Mouse (Mus musculus) activated CD4-positive, CD25-positive, alpha-beta regulatory T cell, adult 4 months (primary cell): ENCODE results near the gene B4galnt1. TPM values are rescaled to one million over a fixed set of nuclear protein-coding genes. Genes with fewer than 3 reads are reported as not detected.
"Not testable (repeated sequence)": the region's sequence is repeated elsewhere in the genome, so short reads cannot be mapped to it uniquely, and the experiment has no call there.

Source experiments
- ATAC-seq: one replicate; pipeline ENCODE4 v1.8.0; 2017
- polyA plus RNA-seq, 2 experiments: library from polyadenylated mRNA; unstranded; fragments of 100-300 nt; shearing (Covaris generic); gene quantifications; one replicate each; pipeline ENCODE4 v1.2.1; 2017

B4galnt1 gene
- polyA plus RNA-seq, 2 experiments from 2014 or later = 152 to 209 TPM

DNA sequence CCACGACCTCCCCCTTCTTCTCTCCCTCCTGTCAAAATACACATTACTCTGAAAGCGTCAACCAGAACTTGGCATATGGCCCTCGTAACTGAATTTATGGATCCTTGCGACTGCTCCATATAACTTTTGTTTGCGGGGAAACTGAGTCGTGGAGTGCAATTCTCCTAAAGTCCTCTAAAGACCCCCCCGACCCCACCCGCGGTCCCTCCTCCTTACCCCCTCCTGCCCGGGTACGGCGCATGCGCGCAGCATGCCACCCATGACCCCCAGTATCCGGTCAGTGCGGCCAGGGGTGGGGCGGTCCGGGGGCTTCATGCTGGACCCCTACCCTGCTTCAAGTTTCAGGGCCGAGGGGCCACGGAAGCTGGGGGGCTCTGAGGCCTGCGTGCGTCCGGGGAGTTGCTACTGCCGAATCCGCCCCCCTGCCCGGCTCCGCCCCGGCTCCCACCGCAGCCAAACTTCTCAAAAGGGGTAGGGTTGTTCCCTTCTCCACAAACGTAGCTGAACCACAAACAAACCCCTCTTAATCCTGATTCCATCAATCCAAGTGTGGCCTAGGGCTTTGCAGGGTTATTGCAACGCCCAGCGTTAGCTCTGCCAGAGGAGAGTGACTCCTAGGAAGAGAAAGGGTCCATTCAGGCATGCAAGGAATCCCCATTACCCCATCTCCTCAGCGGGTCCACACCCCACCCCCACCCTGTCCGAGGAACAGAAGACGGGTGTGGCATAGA lies 24.8 kb downstream of the B4galnt1 start, which contains the start of gene Arhgef25:
TSS of gene Arhgef25 (minus strand) at position 433 of the 731 bp plus-strand sequence.
- no peak for ATAC-seq

DNA sequence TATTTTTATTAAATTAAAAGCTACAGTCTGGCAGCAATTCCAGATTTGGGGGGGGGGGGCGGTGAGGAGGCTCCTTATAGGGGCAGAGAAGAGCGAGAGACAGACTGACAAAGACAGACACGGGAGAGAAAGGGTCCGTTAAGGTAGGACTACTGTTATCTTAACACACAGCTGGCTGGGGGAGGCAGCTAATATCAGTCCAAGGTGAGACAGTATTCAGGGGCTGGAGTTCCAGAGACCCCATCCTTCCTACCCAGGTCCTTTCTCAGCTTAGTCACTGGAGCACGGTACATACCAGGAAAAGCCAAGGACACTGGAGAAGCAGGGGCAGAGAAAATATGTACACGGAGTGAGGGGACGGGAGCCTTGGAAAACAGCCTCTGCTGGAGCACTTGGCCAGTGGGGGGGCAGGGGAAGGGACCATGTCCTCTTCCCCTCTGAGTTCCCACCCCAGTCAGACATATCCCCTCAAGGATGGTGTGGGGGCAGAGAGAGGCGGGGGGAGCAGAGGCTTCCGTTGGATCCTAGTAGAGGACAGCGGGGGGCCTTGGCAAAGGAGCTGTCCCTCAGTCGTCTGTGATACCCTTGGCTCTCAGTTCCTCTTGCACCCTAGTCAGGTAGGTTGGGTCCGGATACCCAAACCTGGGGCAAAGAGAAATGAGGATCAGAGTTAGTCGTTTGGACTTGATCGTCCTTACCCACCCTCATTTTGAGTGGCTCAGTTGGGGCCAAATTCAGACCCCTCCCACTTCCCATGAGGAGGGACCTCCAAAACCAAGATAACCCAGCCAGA lies 25.6 kb downstream of the B4galnt1 start:
- no peak for ATAC-seq

DNA sequence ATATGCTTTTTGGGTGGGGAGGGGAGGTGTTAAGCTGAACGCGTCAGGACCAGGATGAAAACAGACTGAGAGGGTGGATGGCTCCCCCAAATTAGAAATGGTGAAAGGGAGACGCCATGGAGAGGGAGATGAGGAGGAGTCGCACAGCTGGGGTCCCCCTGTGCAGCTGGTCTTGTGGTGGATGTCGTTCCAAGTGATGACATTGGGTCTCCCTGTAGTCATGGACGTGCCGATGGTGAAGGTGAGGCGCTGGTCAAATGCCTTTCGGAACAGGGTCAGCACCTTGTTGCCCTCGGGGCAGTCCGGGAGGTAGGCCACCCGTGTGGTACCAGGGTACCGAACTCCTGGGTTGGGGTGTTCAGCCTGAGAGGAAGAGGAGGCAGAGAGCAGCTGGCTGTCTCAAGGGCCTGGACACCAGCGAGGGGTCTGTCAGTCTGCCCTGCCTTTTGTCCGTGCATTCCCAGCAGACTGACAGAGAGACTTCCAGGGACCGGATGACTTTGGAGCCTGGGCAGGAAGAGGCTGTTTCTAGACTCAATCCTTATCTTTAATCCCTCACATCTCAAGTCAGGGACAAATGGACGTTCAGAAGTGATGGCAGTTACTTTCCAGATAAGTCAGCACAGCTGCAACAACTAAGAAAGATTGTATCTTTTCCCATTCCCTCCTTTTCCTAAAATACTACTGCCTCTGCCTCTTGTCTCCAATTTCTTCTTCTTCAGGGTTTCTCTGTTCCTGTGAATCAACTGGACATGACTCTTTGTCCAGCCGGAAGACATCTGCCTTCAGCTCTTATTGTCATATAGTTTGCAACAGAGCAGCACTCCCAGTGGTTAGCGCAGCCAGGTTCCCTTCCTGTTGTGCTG lies 26.4 kb downstream of the B4galnt1 start:
- ATAC-seq = no peak

DNA sequence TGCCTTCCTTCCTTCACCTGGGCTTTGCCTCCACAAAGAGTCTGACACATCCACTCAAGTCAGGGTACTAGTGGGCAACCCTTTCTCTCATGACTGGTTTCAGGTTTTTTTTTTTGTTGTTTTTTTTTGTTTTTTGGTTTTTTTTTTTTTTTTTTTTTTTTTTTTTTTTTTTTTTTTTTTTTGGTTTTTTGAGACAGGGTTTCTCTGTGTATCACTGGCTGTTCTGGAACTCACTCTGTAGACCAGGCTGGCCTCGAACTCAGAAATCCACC lies 27.0 kb downstream of the B4galnt1 start:
- not testable (repeated sequence) for ATAC-seq

DNA sequence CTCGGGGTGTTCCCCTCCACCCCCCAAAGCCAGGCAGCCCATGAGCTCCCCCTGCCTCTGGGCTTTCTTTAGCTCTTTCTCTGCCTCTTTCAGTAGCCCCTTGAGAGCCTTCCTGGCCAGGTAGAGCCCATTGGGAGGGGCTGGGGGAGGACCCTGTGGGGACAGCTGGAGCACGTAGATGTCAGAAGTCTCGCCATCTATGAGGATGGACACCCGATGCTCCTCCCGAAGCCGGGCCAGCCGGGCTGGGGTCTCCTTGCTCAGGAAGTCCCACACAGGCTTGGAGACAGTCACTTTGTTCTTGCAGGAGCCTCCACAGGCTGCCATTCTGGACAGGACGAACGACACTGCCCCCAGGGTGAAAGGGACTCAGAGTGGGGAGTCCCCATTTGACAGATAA lies 28.0 kb downstream of the B4galnt1 start:
- ATAC-seq = no peak

DNA sequence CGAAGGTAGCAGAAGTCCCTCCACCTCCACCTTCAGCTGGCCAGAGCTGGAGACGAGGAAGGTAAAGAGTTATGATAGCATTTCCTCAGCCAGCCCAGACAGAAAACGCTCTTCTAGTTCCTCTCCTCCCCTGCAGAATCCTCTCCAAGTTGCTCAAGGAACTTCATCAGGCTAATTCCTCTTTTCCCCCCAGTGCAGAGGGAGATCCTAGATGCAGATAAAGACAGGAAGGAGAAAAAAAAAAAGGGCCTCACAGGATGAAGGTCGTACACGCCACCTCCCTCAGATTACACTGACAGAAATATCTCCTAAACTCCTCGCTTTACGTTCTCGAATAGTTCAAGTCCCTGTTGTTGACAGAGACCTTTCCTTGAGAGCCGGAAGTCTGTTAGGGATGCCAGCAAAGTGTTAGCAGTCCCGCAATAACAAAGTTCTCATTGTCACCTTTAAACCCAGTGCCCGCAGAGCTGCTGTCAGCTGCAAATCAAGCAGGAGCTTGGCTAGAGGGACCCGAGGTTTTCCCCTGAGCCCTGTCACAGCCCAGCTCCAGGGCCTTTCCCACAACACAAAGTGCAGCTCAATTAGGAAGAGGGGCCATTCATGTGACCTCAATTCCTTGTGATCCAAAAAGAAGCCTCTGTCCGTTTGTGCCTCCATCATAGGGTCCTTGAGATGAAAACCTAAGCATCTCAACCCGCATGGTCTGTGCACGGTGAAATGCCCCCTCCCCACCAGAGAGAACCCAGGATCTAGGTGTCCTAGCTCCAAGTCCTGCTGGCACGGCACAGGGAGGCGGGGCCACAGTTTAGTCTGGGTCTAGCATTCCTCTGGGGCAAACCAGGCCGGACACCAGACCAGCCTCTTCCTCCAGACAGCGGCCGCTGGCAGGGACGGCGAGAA lies 29.7 kb downstream of the B4galnt1 start:
- ATAC-seq = peak; percentile 30

DNA sequence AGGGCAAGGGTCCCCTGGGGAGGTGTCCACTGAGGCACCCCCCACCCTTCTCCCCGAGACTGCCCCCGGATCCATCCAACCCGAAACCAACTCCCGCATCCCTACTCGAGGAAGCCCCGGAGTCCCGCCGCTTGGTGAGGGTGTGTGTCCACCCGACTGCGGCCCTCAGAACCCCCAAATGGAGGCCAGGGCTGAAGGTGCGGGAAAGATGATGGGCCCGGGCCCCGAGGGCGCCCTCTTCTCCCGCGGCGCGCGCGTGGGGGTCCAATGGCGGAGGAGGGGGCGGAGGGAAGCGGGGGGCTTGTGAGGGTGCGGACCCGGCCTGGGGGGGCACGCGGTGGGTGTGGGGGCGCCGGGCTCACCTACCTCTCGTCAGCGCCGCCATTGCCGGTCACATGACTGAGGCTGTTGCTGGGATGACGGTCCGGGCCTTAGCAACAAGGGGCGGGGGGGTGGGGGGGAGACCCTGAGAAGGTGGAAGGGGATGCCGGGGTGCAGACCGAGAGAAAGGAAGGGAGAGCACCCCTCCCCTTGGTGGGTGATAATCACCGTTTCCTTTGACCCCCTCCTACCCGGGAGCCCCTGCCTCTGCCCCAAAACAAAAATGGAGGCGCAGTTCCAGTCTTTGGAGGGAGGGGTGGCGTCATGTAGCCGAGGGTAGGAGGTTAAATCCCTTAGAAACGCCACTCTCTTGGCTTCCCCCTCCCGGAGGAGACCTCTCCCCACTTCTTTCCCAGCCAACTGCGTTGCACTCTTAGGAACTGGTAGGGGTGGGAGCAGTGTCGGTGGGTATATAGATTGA lies 30.5 kb downstream of the B4galnt1 start, which contains the start of gene Dtx3:
TSS of gene Dtx3 (minus strand) at position 401 of the 802 bp plus-strand sequence.
- ATAC-seq = peak; percentile 40

DNA sequence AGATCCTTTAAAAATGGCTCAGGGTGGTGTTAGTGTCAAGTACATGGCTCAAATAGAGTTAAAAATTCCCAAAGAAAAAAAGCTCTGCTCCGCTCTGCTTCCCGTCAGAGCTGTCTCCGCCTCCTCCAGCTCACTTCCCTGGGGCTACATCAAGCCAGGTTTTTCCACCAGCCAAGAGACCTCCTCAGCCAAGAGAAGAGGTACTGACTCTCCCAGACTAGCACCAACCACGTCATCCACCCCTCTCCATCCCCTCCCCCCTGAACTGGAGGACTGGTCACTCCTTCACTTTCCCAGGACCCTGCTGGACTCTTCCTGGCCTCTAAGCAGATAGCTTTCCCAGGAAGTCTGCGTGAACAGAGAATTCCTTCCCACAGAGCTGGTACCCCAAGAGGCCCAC lies 31.4 kb downstream of the B4galnt1 start:
- ATAC-seq = no peak

DNA sequence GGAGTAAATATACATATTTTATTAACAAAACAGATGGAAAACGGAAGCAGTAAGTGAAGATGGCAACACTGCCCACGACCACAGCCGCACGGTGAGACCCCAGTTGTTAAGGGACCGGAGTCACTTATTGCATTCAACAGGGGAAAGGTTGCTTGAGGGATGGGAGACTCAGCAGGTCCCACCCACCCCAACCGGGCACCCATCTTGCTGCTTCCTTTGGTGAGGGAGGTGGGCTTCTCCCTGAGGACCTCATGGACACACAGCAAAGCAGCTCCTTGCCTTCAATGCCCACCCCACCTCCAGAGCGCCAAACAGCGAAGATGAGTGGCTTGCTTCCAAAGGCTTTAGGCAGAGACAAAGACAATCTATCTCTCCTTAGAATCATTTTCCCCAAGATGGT lies 32.1 kb downstream of the B4galnt1 start:
- no peak for ATAC-seq

DNA sequence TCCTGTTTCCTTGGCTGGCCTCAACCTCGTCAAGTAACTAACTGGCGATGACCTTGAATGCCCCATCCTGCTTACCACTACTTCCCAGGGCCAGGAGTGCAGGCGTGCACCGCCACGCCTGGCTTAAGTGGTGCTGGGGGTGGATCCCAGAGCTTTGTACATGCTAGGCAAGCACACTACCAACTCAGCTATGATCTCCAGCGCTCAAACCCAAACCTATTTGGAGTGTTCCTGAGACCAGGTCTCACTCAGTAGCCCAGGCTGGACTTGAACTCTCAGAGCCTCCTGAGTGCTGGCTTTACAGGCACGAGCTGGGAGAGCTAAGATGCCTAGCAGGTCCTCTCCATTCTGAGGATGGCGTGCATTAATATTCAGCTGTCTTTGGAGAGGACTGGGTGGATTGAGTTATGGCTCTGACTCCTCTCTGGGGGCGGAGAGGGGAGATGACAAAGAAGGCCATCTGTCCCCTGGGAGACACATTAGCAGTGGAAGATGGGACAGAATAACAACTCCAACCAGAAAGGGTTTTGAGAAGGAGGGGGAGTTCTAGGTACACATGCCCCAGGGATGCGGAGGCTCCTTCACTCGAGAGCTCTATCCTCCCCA lies 32.6 kb downstream of the B4galnt1 start:
- no peak for ATAC-seq

DNA sequence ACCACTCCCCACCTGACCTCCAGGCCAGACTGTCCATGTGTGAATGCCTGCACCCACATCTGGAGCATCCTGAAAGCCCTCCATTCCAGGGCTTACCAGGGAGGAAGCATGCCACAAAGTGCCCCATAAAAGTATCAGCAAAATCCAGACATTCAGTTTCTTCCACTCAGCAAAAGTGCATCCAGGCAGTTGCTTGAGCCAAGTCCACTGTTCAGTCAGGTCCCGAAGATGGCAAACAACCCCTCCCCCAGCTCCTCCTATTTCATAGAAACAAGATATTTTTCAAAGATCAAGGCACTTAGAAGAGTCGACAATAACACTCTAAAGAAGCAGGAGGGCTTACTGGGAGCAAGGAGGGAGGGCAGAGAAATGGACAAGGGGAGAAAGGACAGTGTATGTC lies 33.5 kb downstream of the B4galnt1 start:
- ATAC-seq = no peak

DNA sequence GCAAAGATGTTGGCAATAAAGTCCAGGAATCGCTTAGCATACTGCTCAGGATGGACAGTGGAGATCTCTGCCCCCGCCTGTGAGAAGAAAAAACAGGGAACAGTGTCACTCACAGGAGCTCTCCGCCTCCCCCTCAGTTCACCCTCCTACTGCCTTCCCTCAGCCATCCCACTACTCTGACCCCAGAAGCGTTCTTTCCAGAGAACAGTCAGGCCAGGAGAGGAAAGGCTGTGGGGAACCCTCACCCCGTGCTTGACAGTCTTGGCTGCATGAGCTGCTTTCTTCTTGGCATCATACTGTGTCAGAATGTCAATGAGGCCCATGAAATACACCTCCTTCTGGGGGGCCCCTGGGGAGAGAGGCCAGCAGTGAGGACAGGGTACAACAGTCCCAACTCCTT lies 34.0 kb downstream of the B4galnt1 start:
- ATAC-seq = no peak

DNA sequence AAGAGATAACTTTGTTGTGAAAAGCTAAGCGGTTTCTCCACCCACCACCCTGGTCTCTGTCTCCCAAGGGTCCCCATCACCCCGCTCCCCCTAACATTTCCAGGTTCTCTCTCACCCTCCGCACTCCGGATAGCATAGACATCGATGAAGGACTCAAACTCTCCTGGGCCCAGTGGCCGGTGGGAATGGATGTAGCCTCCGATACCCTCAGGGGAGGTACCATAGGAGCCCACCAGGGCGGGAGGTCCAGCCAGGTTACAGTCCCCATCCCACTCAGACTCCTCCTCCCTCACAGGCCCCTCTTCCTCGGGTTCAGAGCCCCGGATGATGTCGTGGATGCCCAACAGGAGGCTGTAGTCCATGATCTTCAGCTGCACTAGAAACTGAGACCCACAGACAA lies 34.4 kb downstream of the B4galnt1 start:
- ATAC-seq = no peak

DNA sequence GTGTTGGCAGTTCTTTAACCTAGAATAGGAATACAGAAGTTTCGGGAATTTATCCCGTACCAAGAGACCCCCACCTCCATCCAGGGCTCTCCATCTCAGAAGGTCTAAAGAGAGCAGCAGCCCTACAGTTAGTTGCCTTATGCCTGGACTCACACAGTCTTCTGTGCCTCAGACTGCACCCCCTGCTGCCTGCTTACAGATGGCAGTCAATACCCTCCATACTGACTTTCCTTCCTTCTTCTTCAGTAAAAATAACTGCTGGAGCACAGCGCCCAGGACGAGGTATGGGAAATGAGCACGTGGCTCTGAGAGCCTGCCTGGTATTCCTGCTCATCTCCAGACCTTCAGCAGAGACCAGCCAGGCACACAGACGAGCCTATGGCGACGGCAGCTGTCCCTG lies 35.3 kb downstream of the B4galnt1 start:
- ATAC-seq = no peak

DNA sequence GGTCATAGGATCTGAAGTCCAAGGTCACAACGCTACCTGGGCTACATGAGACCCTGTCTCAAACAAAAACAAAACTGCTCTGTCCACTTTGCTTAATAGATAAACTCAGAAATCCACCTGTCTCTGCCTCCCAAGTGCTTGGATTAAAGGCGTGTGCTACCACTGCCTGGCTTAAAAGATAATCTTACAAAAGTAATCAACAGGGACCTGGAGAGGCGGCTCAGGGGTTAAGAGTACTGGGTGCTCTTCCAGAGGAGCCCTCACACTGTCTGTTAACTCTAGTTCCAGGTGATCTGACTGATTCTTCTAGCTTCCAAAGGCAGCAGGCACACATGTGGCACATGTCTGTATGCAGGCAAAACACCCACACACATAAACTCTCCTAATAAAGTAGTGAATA lies 38.1 kb downstream of the B4galnt1 start:
- ATAC-seq = no peak

DNA sequence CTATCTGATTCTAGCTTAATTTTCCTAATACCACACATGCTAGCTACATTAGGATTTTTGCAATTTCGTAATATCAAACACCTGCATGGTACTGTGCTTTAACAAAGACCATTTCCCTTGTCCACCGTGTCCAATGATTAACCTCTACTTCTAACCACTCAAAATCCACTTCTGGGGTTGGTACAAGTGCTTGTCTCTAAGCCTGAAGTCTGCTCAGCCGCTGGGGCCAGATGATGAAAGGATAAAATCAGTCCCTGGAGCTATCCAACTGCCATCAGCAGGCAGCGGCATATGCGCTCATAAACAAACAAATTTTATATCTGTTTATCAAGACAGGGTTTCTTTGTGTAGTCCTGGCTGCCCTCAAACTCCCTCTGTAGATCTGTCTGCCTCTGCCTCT lies 39.6 kb downstream of the B4galnt1 start:
- no peak for ATAC-seq

DNA sequence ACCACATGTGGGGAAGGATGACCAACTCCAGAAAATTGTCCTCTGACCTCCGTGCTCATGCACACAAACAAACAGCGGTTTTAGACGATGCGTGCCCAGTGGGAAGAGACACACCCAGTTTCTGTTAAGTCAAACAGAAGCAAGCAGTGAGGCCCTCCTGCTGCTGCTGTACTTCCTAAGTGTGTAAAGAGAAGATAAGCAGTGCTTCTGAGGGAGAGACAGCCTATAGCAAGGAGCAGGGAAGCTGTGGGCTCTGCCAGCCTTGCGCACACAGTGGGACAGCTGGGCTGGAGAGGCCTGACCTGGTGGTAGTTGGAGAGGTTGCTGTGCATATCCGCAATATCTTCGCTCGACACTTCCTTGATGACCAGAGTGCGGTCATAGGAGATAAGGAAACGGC lies 40.3 kb downstream of the B4galnt1 start:
- no peak for ATAC-seq

DNA sequence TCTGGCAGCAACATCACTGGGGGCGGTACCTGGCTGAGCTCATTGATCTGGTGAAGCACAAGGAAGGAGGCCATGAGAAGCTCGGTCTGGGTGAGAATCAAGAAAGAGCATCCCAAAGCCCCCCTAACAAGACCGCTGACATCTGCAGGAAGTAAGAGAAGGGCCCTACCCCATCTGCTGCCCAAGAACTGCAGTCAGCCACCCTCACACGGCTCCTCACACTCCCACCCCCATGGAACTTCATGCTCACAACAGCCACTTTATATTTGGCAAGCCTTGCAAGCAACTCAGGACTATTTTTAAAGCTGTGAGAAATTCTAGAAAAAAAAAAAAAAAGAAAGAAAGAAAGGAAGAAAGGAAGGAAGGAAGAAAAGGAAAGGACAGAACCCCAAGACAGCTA lies 43.9 kb downstream of the B4galnt1 start:
- ATAC-seq = no peak

DNA sequence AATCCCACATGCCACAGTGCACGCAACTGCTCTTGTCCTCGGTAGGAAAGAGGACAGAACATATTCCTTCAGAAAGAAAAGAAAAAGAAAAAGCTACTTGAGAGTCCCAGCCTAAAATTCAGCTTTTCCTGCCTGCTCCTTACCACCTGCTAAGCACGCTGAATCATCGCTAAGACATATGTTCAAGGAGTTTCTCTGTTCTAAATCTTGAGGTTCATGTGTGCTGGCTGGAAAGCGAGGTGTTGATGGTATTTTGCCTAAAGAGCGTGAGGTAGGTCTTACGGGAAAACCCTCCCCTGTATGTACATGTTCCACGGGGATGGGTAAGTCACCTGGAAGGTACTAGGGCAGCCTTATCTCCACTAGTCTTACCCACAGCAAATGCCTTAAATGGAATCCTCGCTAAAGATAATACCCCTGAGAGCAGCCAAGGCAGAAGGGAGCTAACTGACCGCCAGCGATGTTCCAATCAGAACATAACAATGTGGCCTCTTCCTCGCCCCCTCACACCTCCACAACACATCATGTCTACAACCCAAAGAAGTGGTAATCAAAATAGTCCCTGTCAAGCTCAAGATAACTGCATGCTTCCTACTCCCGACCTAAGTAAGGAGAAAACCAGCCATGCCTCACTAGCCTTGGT lies 45.0 kb downstream of the B4galnt1 start:
- no peak for ATAC-seq

DNA sequence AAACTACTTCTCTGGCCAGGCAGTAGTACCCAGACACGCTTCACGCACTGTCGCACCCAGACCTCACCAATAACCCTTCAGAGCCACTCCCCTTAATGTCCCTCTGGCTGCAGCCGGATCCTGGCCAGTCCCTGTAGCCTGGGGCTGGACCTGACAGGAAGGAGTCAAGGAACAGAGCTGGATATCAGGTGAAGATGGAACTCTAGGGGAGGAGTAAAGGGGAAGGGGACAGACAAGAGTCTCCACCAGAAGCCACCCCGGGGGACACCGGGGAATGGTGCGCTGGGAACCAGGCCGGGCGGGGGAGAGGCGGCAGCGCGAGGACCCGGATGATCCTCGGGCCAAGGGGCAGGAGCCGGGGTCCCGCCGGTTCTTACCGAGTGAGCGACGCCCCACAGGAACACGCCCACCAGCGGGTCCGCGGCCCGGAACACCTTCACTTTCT lies 46.0 kb downstream of the B4galnt1 start:
- ATAC-seq = peak; percentile 20
